Mouse (Mus musculus) spleen, adult 12 weeks (tissue): ENCODE data around the gene Fbxw5.

Source experiments
- DNase-seq: peaks from one replicate; pipeline ENCODE4 v3.0.0; 2022; ENCODE audit warnings: low spot score

The Fbxw5 gene

GRCm38 (mm10) chr2:25500576-25501405, at the start of gene Fbxw5:
Fbxw5 (plus strand) TSS chr2:25500750.
- DNase-seq, result peak; percentile 53

- DNase-seq, result no peak
Measured at GRCm38 (mm10) chr2:25450853-25451647, 49.5 kb upstream of the Fbxw5 start.

- no peak for DNase-seq
Measured at GRCm38 (mm10) chr2:25452951-25453350, 47.6 kb upstream of the Fbxw5 start.

GRCm38 (mm10) chr2:25456205-25456953, 44.2 kb upstream of the Fbxw5 start, which contains the start of gene Clic3:
Clic3 (plus strand) TSS chr2:25456838.
- no peak for DNase-seq

GRCm38 (mm10) chr2:25457022-25457896, 43.3 kb upstream of the Fbxw5 start:
- no peak for DNase-seq

- DNase-seq, result no peak
Measured at GRCm38 (mm10) chr2:25458911-25459310, 41.6 kb upstream of the Fbxw5 start.

GRCm38 (mm10) chr2:25460135-25460534, 40.4 kb upstream of the Fbxw5 start:
- DNase-seq, result no peak

- peak; percentile 82 for DNase-seq
Measured at GRCm38 (mm10) chr2:25460551-25461309, 39.8 kb upstream of the Fbxw5 start, which contains the start of gene Paxx. Paxx (minus strand) TSS chr2:25461094.

GRCm38 (mm10) chr2:25461407-25461806, 39.1 kb upstream of the Fbxw5 start:
- DNase-seq, result no peak

GRCm38 (mm10) chr2:25463630-25464029, 36.9 kb upstream of the Fbxw5 start:
- DNase-seq, result no peak

GRCm38 (mm10) chr2:25465256-25465655, 35.3 kb upstream of the Fbxw5 start:
- DNase-seq, result no peak

GRCm38 (mm10) chr2:25465816-25466635, 34.5 kb upstream of the Fbxw5 start:
- DNase-seq, result peak; percentile 30

- no peak for DNase-seq
Measured at GRCm38 (mm10) chr2:25467606-25468303, 32.8 kb upstream of the Fbxw5 start.

- no peak for DNase-seq
Measured at GRCm38 (mm10) chr2:25468962-25469915, 31.3 kb upstream of the Fbxw5 start.

- DNase-seq, result no peak
Measured at GRCm38 (mm10) chr2:25469969-25470368, 30.6 kb upstream of the Fbxw5 start, which contains the start of gene Ptgds. Ptgds (minus strand) TSS chr2:25470046.

GRCm38 (mm10) chr2:25472550-25472949, 28.0 kb upstream of the Fbxw5 start:
- no peak for DNase-seq

- no peak for DNase-seq
Measured at GRCm38 (mm10) chr2:25477541-25477940, 23.0 kb upstream of the Fbxw5 start.
